Mouse (Mus musculus): ENCODE measurements around the gene Adcyap1. TPM values are rescaled to one million over a fixed set of nuclear protein-coding genes. Genes with fewer than 3 reads are reported as not detected.

Gene Adcyap1
- polyA plus RNA-seq, 1 experiment = not detected

DNA sequence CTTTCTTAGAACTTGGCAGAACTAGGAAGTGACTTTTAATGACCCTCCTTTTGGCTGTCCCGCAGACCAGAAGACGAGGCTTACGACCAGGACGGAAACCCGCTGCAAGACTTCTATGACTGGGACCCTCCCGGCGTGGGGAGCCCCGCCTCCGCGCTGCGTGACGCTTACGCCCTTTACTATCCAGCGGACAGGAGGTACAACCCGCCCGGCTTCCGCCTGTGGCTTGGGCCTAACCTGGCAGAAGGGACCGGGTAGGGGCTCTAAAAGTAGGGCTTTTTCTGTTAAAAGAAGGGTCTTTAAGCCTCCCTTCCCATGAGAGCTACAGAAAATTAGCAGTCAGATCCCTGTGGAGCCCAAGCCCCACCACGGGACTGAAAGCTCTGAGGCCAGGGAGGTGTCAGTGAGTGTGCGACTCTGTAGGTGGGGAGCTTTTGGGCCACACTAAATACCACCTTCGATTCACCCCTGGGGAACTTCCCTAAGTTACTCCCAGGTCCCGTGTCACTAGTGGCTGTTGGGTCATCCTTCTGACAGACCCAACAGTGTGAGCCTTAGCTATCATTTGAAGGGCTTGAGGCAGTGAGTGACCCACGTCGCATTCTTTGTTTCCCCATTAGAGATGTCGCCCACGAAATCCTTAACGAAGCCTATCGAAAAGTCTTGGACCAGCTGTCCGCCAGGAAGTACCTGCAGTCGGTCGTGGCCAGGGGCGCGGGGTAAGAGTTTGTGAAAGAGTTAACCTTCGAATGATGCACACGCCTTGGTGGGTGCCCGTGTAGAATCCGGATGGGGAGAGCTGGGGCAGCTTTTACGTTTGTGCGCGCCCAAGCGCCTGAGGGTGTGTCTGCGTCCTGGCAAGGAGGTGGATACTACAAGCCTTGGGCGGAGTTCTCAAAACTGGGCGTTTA lies 3.6 kb downstream of the Adcyap1 start:
- no peak overlapping the region for H3K27ac ChIP-seq (ENCODE audit: insufficient read depth, low read depth, low read length)
- no peaks in the 10 kb centered on the region for H3K4me1 ChIP-seq (ENCODE audit: control insufficient read depth, insufficient read depth, low read length)
- TF ChIP-seq POLR2A (IDR thresholded peaks at IDR 0.05; ENCODE audit: borderline replicate concordance, low read depth, low read length) (no peak), CTCF (IDR thresholded peaks at IDR 0.05; ENCODE audit: low read depth, low read length) (no peak)
- no peak overlapping the region for H3K4me3 ChIP-seq (ENCODE audit: insufficient read depth, low read length)

GRCm38 (mm10) chr17:93203076-93204031 lies 4.5 kb downstream of the Adcyap1 start:
- Histone ChIP-seq H3K4me1 (ENCODE audit: control insufficient read depth, insufficient read depth, low read length) (no peaks in the 10 kb centered on the region), H3K27ac (ENCODE audit: insufficient read depth, low read depth, low read length) (no peak overlapping the region), H3K4me3 (ENCODE audit: insufficient read depth, low read length) (no peak overlapping the region)
- no peak for TF ChIP-seq CTCF (IDR thresholded peaks at IDR 0.05; ENCODE audit: low read depth, low read length)
- TF ChIP-seq POLR2A (IDR thresholded peaks at IDR 0.05; ENCODE audit: borderline replicate concordance, low read depth, low read length) = no peak

GRCm38 (mm10) chr17:93217785-93218184 lies 19.0 kb downstream of the Adcyap1 start:
- Histone ChIP-seq H3K4me3 (ENCODE audit: insufficient read depth, low read length) (no peak overlapping the region), H3K27ac (ENCODE audit: insufficient read depth, low read depth, low read length) (no peak overlapping the region), H3K4me1 (ENCODE audit: control insufficient read depth, insufficient read depth, low read length) (no peaks in the 10 kb centered on the region)
- TF ChIP-seq POLR2A (IDR thresholded peaks at IDR 0.05; ENCODE audit: borderline replicate concordance, low read depth, low read length) = no peak
- no peak for TF ChIP-seq CTCF (IDR thresholded peaks at IDR 0.05; ENCODE audit: low read depth, low read length)

- H3K4me1 ChIP-seq (ENCODE audit: control insufficient read depth, insufficient read depth, low read length) = no peaks in the 10 kb centered on the region
- TF ChIP-seq CTCF (IDR thresholded peaks at IDR 0.05; ENCODE audit: low read depth, low read length) (no peak), POLR2A (IDR thresholded peaks at IDR 0.05; ENCODE audit: borderline replicate concordance, low read depth, low read length) (no peak)
- H3K4me3 ChIP-seq (ENCODE audit: insufficient read depth, low read length) = no peak overlapping the region
- H3K27ac ChIP-seq (ENCODE audit: insufficient read depth, low read depth, low read length) = no peak overlapping the region
These were observed 19.8 kb downstream of the Adcyap1 start for GRCm38 (mm10) chr17:93218640-93219039.

DNA sequence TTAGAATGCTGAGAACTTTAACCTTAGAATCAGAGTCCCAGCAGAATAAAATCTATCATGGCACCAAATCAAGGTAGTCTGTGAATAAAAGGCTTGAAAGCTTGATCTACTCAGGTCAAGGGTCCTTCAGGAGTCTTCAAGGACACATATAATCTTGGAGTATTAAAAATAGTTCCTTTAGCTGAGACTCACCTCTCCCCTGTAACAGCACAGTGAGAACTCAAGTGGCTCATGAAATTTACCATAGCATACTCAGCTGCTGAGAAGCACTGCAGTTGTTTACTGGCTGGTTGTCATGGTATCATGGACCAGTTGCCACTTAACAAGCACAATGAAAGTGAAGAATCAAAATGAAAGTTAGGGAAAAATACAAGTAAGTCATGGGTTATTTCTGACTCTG lies 38.5 kb downstream of the Adcyap1 start:
- no peak overlapping the region for H3K4me3 ChIP-seq (ENCODE audit: insufficient read depth, low read length)
- H3K27ac ChIP-seq (ENCODE audit: insufficient read depth, low read depth, low read length) = no peak overlapping the region
- no peak for TF ChIP-seq CTCF (IDR thresholded peaks at IDR 0.05; ENCODE audit: low read depth, low read length)
- TF ChIP-seq POLR2A (IDR thresholded peaks at IDR 0.05; ENCODE audit: borderline replicate concordance, low read depth, low read length) = no peak
- H3K4me1 ChIP-seq (ENCODE audit: control insufficient read depth, insufficient read depth, low read length) = no peaks in the 10 kb centered on the region
